Mouse (Mus musculus) right cerebral cortex, postnatal 36 days (tissue): Measurements from ENCODE around the gene Fbxl17.

Source experiments
- DNase-seq, 2 experiments: peaks; one replicate each; pipeline ENCODE4 v3.0.0; 2022; ENCODE audit warnings: low spot score in 2 of 2, mixed read lengths in 1 of 2

The Fbxl17 gene

GRCm38 (mm10) chr17:63402741-63403681 lies 96.8 kb downstream of the Fbxl17 start:
- no peak for DNase-seq

GRCm38 (mm10) chr17:63402170-63402569 lies 97.6 kb downstream of the Fbxl17 start:
- no peak for DNase-seq

GRCm38 (mm10) chr17:63400640-63401039 lies 99.2 kb downstream of the Fbxl17 start:
- no peak for DNase-seq

GRCm38 (mm10) chr17:63399816-63400215 lies 100.0 kb downstream of the Fbxl17 start:
- DNase-seq = no peak

GRCm38 (mm10) chr17:63391506-63391905 lies 108.3 kb downstream of the Fbxl17 start:
- no peak for DNase-seq

- DNase-seq = no peak
Measured at GRCm38 (mm10) chr17:63390951-63391350, 108.9 kb downstream of the Fbxl17 start.

- DNase-seq = no peak
Measured at GRCm38 (mm10) chr17:63370977-63371376, 128.8 kb downstream of the Fbxl17 start.

GRCm38 (mm10) chr17:63369631-63370310 lies 130.0 kb downstream of the Fbxl17 start:
- DNase-seq = no peak

GRCm38 (mm10) chr17:63367476-63367875 lies 132.3 kb downstream of the Fbxl17 start:
- no peak for DNase-seq

- peak in 1 of 2 experiments; percentile 14 for DNase-seq
Measured at GRCm38 (mm10) chr17:63366045-63366444, 133.8 kb downstream of the Fbxl17 start.

- DNase-seq = no peak
Measured at GRCm38 (mm10) chr17:63364605-63365004, 135.2 kb downstream of the Fbxl17 start.

GRCm38 (mm10) chr17:63362196-63362595 lies 137.6 kb downstream of the Fbxl17 start:
- DNase-seq = no peak

GRCm38 (mm10) chr17:63361679-63362078 lies 138.1 kb downstream of the Fbxl17 start:
- DNase-seq = no peak

GRCm38 (mm10) chr17:63358837-63359236 lies 141.0 kb downstream of the Fbxl17 start:
- no peak for DNase-seq

- no peak for DNase-seq
Measured at GRCm38 (mm10) chr17:63356202-63356601, 143.6 kb downstream of the Fbxl17 start.

- no peak for DNase-seq
Measured at GRCm38 (mm10) chr17:63352634-63353195, 147.1 kb downstream of the Fbxl17 start.

GRCm38 (mm10) chr17:63351682-63352081 lies 148.1 kb downstream of the Fbxl17 start:
- no peak for DNase-seq

GRCm38 (mm10) chr17:63350876-63351509 lies 148.8 kb downstream of the Fbxl17 start:
- DNase-seq = no peak

GRCm38 (mm10) chr17:63344101-63344500 lies 155.7 kb downstream of the Fbxl17 start:
- no peak for DNase-seq

- DNase-seq = no peak
Measured at GRCm38 (mm10) chr17:63343076-63343475, 156.7 kb downstream of the Fbxl17 start.

- no peak for DNase-seq
Measured at GRCm38 (mm10) chr17:63342440-63342839, 157.4 kb downstream of the Fbxl17 start.

GRCm38 (mm10) chr17:63341203-63341602 lies 158.6 kb downstream of the Fbxl17 start:
- DNase-seq = no peak
